Mouse (Mus musculus) kidney, adult 8-10 months (tissue): ENCODE measurements around the gene Tmprss11b.

ENCODE experiments used
- DNase-seq, 2 experiments: peaks; one replicate each; pipeline ENCODE4 v3.0.0; 2022

The Tmprss11b gene

DNA sequence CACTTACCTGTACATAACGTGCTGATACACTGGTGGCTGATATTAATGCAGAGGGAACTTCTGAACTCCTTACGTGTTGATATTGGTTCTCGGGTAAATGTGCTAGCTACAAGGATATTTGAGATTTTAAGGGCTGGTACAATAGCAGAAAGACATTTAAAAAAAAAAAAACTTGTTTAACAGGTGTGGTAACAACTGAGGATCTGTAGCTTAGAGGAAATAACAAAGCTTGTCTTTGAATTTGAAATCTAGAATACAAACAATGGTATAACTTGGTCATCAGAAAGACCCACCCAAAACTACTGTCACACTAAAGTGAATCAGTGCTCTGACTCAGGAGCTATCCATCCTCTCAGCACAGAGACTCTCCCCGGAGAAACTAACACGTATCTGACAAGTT, at the start of gene Tmprss11b:
Gene Tmprss11b, minus strand, starts transcription at position 101 of the 400 bp plus-strand sequence.
- no peak for DNase-seq

DNA sequence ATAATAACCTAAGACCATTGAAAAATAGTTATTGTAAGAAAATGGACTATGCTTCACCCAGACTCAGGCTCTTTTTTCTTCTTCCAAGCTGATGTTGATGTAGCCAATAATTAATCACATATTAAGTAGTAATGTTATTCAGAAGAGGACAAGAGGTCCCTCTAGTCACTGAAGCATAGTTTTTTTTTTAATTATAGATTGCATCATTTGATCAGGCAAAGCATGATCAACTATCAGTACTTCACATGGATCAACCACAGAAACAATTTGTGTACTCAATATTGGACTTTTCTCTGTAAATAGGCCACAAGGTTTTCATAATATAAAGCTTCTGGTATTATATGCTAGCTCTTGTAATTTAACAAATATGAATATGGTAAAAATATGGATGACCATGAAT, 48.9 kb upstream of the Tmprss11b start:
- no peak for DNase-seq

DNA sequence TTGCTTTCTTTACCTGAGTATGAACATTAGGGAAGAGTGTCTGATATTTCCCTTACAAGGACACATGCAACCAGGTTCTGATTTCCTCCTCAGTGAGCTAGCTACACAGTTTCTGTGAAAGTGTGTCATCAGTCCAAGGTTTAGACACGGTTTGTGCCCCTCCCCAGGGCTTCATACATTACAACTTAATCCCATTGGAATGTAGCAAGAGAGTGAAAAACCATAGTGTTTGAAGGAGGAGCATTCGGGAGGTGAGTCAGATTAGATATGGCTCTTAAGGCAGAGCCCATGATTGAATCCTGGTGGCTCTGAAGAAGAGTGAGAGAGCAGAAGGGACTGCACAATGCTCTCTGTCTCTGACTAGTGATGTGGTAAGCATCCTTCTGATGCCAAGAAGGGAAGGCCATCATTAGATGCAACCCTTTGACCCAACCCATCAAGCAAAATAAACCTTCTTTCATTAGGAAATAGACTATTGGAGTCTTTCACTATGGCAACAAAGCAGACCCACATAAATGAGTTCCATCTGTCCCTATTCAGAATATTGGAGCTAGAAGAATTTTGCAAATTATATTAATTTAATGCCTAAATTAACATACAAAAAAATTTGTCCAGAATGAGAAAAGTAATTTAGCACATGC, 46.8 kb upstream of the Tmprss11b start:
- DNase-seq: no peak

DNA sequence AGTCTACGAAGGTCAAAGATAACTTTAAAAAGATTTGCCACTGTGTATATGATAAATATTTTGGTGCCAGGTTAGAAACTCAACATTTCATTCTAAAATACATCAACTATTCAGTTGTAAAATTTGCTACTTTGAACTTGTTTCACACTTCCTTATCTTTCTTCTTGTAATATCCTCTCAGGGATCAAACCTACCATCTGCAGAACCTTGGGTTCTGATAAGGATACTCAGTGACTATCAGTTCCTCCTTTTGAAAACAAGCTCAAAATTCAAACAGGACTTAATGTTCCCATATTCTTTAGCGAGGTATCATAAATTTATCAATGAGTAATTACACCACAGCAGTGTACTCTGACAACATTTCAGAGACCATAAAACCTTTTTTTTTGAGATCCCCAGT, 38.8 kb upstream of the Tmprss11b start:
- no peak for DNase-seq

DNA sequence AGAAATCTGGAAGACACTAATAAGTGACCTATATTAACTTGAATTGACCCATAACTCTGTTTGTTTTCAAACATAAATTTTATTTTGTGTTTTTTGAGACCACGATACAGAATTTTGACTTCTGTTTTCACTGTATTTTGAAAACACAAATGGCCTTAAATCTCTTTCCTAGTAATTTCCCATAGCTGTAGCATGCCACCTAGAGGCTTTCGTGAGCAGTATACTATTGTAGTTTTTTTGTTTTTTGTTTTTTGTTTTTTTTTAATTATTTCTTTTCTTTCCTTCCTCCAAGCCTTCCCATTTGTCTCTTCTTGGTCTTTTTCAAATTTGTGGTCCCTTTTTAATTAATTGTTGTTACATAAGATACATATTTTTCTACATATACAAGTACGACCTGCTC, 28.8 kb upstream of the Tmprss11b start:
- no peak for DNase-seq

DNA sequence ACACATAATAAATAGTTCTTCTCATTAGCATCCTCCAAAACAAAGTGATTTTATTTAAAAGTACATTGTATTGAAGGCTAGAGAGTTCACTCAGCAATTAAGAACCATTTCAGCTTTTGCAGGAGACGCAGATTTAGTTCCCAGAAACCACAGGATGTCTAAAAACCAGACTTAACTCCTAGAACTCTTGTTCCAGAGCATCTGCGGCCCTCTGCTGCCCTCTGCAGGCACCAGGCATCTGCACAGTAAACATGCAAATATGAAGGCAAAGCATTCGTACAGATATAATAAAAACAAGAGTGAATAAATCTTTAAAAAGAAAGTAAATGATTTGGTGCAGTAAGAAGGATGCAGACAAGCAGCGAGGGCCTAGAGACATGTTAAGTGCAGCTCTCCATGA, 8.5 kb upstream of the Tmprss11b start:
- DNase-seq: peak; percentile 8 to 63

DNA sequence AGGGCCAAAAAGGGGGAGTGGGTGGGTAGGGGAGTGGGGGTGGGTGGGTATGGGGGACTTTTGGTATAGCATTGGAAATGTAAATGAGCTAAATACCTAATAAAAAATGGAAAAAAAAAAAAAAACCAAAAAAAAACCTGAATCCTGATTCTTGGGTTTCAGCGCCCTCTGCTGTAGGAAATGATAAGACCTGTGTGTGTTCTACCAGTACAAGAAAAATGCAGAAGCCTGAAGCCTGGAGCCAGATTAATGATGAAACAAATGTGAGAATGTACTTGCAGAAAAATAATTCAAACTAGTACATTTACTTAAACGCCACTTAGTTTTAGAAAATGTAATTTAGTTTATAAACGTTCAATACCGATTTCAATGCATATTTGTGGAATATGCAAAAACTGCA, 27.0 kb downstream of the Tmprss11b start:
- peak in 1 of 2 experiments; percentile 9 for DNase-seq

DNA sequence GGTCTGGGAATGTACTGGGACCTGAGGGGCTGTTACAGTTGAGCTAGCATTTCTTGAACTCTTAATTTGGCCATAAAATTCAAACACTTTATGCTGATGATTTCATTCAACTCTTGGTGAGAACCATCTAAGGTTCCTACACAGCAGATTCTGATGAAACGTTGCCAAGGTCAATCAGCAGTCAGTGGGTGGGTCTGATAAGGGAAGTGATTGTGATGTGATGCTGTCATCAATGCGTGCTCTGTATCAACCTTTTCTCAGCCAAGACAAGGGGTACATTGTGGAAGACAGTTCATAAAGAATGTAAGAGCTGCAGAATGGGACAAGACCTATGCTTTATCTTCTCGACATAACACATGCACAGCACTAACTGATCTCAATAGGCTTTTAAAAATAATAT, 35.4 kb downstream of the Tmprss11b start:
- DNase-seq: no peak

DNA sequence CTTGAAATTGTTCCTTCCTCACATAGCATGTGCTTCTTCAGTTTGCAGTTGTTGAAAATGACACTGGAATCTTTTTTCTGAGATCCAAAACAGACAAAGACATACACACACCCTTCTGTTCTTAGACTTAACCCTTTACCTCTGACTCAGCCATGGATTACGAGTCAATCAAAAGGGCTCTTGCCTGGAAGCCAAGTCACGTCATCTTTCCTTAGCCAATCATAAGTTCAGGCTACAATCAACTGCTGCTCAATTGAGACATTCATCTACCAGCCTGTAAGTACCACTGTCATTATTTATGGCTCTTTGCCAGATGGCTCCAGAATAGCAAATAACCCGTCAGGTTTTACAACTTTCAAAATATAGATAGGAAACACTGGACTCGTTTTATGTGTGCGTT, 43.8 kb downstream of the Tmprss11b start, which contains the start of gene Tmprss11f:
Gene Tmprss11f, minus strand, starts transcription at position 101 of the 400 bp plus-strand sequence.
- no peak for DNase-seq

DNA sequence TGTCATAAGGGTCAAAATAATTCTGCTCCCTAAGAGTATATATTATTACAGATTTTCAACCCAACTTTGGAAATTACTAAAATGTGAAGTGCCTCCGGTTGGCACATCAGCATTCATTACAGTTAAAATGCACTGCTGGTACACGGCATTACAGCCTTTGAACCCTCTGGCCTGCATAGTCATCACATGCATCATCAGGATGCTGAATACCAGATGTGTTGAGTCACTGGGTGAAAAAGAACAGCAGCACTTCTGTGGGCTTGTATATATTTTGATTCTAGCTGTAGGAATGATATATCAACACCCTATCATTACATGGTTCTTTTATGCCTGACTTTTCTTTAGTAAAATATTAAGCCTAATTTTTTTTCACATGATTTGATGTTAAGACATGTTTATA, 45.5 kb downstream of the Tmprss11b start:
- no peak for DNase-seq

DNA sequence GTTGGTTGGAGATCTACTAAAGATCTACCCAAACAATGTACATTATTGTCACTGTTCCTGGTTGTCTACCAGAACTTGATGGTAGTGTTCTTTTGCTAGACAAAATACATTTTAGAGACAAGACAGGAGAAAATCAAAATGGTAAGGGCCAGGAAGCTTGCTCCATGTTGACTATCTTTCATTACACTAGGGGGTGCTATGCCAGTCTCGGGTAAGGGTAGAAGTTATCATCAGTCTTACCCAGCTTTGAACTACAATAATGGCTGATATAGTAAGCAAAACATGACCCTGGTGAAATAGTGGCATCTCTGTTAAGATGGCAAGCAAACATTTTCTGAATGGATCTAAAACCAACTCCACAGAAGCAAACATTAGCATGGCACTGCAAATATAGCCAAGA, 54.4 kb downstream of the Tmprss11b start:
- no peak for DNase-seq
